10 mouse cellular contexts compared by ENCODE assay signal in the genomic region with DNA sequence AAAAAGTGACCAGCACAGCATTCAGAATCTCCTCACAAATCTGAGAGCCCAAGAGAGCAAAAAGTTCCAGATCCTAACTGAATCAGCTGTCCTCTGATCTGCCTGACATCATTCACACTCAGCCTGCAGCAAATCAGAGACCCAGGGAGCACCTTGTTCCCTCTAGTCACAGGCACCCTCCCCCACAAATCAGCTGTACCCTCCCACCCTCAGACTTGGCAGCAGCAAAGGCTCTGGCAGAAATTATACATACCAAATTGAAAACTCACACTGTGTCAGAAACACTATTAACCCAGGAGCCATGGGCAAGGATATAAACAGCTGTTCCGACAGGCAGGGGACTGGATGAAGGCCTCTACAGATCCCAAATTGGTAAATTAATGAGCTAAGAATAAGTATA.
DNase-seq lines count a peak whose midpoint lies in the region; ATAC-seq lines count a peak whose summit lies in the region.
"Had no signal": no experiment of that assay in that cellular context is flagged by ENCODE, and none has a peak within 500 bp of the region (broad histone marks: within the 10 kb centered on the region; RNA-seq: fewer than 3 reads in every experiment).

No protein-coding gene starts in this region.

- H3K27ac ChIP-seq in hindbrain, embryonic 16.5 days (ENCODE audit: low read depth, low read length), result no peak overlapping the region
- H3K27ac ChIP-seq in hindbrain, embryonic 11.5 days (ENCODE audit: low read depth, low read length), result no peak overlapping the region
- H3K27ac ChIP-seq in intestine, embryonic 15.5 days, result no peak overlapping the region
- H3K27ac ChIP-seq: macrophage had no signal

- peak; percentile 50; the same call in 1 of the 2 replicates for ATAC-seq in hindbrain, embryonic 16.5 days
- ATAC-seq in hindbrain, embryonic 11.5 days (ENCODE audit: low FRiP score), result no peak
- ATAC-seq in megakaryocyte, adult 5-6 weeks (ENCODE audit: poor library complexity, severe bottlenecking), result no peak
- ATAC-seq in intestine, embryonic 15.5 days, result no peak

- no peak overlapping the region for H3K4me2 ChIP-seq in hindbrain, embryonic 16.5 days (ENCODE audit: low read length)
- no peak overlapping the region for H3K4me2 ChIP-seq in hindbrain, embryonic 11.5 days (replicated peaks; ENCODE audit: low read depth, low read length)
- H3K4me2 ChIP-seq in intestine, embryonic 15.5 days (replicated peaks), result no peak overlapping the region

- DNase-seq in hindbrain, embryonic 11.5 days (ENCODE audit: low spot score), result no peak
- peak; percentile 38 for DNase-seq in adrenal gland, postnatal 10 days
- DNase-seq in gastrocnemius, postnatal 10 days, result peak; percentile 34
- DNase-seq in layer of hippocampus, adult 18-20 months (ENCODE audit: low spot score in 2 of 2), result peak; percentile 61 to 86
- peak; percentile 10 to 37 for DNase-seq in lung, postnatal 4 days

- no peak overlapping the region for H3K4me3 ChIP-seq in hindbrain, embryonic 16.5 days (ENCODE audit: low read length)
- H3K4me3 ChIP-seq in hindbrain, embryonic 11.5 days (ENCODE audit: low read depth, low read length), result no peak overlapping the region
- H3K4me3 ChIP-seq in intestine, embryonic 15.5 days (replicated peaks), result no peak overlapping the region

- H3K9me3 ChIP-seq in hindbrain, embryonic 16.5 days (ENCODE audit: control insufficient read depth, low read length), result no peaks in the 10 kb centered on the region
- H3K9me3 ChIP-seq in hindbrain, embryonic 11.5 days (ENCODE audit: control insufficient read depth, low read length), result no peaks in the 10 kb centered on the region
- no peaks in the 10 kb centered on the region for H3K9me3 ChIP-seq in intestine, embryonic 15.5 days
- H3K9me3 ChIP-seq: G1E had no signal

- H3K36me3 ChIP-seq in hindbrain, embryonic 16.5 days (ENCODE audit: control insufficient read depth, insufficient read depth, low read length), result no peaks in the 10 kb centered on the region
- H3K36me3 ChIP-seq in hindbrain, embryonic 11.5 days (ENCODE audit: control insufficient read depth, insufficient read depth, low read length), result no peaks in the 10 kb centered on the region
- no peaks in the 10 kb centered on the region for H3K36me3 ChIP-seq in intestine, embryonic 15.5 days

- no peak overlapping the region for H3K9ac ChIP-seq in hindbrain, embryonic 16.5 days (ENCODE audit: low read depth, low read length)
- no peak overlapping the region for H3K9ac ChIP-seq in hindbrain, embryonic 11.5 days (ENCODE audit: low read depth, low read length)
- H3K9ac ChIP-seq in intestine, embryonic 15.5 days, result no peak overlapping the region

- H3K27me3 ChIP-seq in hindbrain, embryonic 16.5 days (replicated peaks; ENCODE audit: control insufficient read depth, insufficient read depth, low read length), result no peaks in the 10 kb centered on the region
- no peaks in the 10 kb centered on the region for H3K27me3 ChIP-seq in hindbrain, embryonic 11.5 days (ENCODE audit: control insufficient read depth, insufficient read depth, low read length)
- H3K27me3 ChIP-seq in intestine, embryonic 15.5 days (replicated peaks), result no peaks in the 10 kb centered on the region

- 29% methylated on average over 1 of the region's 1 CpGs for WGBS in hindbrain, embryonic 16.5 days
- WGBS in hindbrain, embryonic 11.5 days, result 84% methylated on average over 1 of the region's 1 CpGs
- WGBS in intestine, embryonic 15.5 days, result 61% methylated on average over 1 of the region's 1 CpGs

- peaks cover 6% of the 10 kb centered on the region; the same call in 1 of the 2 replicates for H3K4me1 ChIP-seq in hindbrain, embryonic 16.5 days (ENCODE audit: control insufficient read depth, insufficient read depth, low read depth, low read length)
- no peaks in the 10 kb centered on the region for H3K4me1 ChIP-seq in hindbrain, embryonic 11.5 days (replicated peaks; ENCODE audit: control insufficient read depth, insufficient read depth, low read length)
- H3K4me1 ChIP-seq in intestine, embryonic 15.5 days (replicated peaks), result no peaks in the 10 kb centered on the region
